Mouse (Mus musculus) T-helper 2 cell (primary cell): Measurements from ENCODE around the gene Trim2.

Source experiments
- in situ Hi-C: fragments of 300-600 bp; cut with MboI, MseI; formaldehyde crosslinking; loops from one replicate; pipeline ENCODE4 v1.15.1; 2025; ENCODE audit warnings: high pct_unique_total_duplicates

The Trim2 gene

DNA sequence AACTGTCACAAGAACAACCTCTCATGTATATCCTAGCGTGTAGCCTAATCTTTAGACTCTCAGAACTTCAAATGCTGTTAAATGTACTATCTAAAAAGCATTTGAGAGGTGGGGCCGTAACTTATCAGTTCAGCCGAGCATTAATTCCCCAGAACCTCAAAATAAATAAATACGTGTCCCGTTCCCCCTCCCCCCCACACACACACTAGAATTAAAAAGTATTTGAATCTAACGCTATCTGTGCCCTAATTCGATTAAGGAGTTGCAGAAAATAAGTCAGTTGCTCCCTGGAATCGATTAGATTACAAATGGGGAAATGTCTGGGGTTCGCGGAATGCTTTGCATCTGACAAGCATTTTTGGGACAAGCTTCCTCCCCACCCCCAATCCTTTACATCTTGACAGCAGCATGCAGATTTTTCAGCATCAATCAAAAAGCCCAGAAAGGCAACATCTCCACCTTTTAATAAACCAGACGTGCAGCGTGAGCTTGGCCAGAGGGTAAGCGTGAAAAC, 48.1 kb downstream of the Trim2 start:
- in situ Hi-C loops = no loop called here

DNA sequence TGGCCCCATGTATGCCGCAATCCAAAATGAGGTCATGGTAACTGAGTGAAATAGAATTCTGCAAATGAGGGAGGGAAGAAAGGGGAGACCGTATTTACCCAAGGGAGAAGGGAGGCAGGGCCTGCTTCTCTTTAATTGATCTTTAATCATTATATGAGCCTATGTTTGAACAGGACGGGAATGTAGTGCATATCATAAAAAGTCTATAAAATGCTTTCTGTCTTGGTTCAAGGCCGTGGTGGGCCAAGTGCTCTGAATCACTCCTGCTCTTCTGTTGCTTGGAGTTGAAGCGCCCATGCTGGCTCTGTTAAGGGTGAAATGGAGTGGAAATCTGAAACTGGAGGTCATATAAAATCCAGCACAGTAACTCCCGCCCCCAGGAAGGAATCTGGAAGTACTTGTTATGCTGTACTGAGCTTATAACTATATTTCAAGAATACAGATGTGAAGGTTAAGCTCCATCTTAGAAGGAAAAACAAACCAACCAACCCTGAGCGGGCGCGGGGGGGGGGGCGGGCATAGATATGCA, 48.6 kb downstream of the Trim2 start:
- in situ Hi-C loops = no loop called here

DNA sequence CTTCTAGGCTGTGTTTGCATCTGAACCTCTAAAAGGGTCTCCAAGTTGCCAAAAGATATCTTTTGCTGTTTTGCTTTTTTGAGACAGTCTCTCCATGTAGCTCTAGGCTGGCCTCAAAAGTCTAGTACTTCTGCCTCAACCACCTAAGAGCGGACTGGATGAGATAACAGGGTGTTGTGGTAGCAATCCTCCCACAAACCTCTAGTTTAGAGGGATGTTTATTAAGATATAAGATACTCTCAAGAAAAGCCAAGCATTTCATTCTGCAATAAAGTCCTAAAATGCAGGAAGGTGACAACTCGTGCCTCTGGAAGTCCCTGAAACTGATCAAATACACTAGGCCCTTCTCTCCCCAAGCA, 52.2 kb downstream of the Trim2 start:
- in situ Hi-C loops = no loop called here

DNA sequence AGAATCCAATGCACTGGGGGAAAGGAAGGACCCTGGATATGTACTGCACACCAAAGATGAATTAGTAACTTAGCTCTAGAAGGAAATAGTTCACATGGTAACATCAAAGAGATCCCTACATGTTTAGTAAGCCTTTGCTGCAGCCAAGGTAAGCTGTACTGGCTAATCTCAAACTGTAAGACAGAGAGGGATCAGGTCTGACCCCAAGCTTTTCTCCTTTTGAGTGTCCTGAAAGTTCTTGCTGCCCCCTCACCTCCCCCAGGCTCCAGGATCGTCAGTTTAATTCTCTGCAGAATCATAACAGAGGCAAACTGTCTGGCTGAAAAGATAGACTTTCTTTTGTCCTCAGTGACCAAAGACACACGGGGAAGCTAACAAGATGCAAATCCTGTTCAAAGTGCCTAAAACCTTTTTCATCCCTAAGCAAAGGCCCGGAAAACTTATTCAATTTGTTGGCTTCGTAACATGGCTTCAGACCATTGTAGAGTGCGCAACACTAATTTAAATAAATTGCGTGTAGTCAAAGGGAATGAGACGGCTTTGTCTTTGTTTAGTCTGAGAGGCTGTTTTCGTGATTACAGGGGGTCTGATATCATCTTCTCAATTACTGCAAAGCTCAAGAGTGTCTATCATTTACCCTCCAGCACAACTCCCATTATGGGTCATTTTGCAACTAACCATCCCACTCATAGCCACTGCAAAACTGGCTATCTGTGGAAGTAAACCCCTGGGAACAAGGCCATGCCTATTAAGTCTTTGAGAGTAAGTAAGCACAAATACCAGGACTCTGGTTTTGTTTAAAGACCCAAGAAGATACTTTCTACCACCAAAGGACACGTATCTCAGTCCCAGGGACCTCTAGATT, 52.8 kb downstream of the Trim2 start:
- in situ Hi-C loops = no loop called here

DNA sequence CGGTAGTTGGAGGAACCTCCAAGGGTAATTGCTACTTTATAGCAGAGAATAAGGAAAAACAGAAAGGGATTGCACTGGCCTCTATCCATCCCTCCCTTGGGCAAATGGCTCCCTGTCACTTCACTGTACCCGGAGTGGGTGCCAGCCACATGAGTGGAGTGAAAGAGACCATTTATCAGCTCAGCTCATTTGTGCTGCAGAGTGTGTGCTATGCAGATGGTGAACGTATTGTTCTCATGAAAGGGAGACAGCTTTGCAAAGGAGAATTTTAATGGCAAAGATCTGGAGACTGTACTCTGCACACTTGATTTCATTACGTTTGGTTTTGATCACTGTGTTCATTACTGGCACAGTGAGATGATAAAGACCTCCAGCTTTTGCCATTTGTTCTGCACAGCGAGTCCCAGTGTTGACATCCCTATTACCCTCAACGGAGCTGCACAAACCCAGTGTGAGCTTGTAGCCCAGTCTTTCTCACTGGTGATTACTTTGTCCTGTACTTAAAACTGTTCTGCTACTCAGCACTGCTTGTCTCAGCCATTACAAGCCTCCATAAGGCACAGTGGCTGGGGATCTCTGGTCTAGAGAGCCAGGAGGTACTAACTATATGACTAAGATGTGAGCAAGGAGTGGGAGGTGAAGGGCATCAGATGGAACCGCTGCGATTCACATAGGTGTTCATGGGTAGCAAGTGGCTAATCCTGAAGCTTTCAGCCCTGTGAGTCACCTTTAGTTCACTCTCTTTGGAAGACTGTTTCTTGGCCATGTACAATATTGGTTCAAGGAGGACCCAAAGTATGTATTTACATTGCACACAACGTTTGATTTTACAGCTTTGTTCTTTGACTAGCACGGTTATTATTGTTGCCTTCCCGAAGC, 53.7 kb downstream of the Trim2 start:
- in situ Hi-C loops = no loop called here

DNA sequence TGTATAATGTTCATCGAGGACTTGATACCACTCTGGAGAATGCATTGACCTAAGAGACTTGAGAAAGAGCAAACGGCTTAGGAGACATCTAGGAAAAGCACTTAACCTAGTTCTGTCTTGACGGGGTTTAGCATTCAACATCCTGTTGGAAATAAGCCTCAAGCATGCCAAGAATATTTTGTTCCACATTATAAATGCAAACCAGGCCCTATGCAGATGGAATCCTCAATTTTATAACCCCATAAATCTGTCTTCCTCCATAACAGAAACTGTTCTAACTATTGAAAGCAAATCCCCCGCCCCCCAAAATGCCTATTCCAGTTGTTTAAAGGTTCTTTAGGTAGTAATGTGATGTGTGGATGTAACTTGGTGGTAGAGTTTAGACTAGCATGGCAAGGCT, 55.0 kb downstream of the Trim2 start:
- in situ Hi-C loops = no loop called here

DNA sequence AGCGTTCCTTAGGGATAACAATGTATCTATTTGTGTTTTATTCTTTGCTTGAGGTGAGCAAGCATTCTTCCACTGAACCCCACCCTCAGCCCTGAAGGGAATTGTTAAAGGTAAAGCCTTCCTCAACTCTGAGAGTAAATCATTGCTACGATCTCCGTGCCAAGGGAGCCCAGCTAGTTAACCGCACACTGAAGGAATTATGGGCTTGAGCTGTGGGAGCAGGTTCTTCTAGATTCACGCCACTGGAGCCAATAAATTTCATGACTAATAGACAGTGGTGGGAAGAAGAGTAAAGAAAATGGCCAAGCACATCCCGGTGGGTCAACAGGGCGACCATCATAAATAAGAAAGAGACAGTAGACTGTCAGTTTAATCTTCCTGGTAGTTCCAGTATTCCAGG, 56.4 kb downstream of the Trim2 start:
- in situ Hi-C loops = no loop called here

DNA sequence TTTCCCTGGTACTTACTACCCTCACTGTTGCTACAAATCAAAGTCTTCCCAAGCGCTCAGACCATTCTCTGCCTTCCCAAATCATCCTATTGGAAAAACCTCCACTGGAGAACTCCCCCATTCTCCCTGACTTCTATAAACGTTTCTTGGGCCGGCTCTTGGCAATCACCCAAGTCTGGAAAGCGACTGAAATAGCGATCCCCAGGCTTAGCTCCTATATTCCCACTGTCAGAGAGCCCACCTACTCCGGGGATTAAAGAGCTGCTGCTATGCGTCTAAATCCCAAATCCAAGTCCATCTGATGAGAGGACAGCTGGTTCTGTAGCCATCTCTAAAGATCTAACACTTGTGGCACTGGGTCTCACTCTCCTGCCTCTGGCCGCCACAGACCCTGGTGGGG, 58.9 kb downstream of the Trim2 start:
- in situ Hi-C loops = no loop called here

DNA sequence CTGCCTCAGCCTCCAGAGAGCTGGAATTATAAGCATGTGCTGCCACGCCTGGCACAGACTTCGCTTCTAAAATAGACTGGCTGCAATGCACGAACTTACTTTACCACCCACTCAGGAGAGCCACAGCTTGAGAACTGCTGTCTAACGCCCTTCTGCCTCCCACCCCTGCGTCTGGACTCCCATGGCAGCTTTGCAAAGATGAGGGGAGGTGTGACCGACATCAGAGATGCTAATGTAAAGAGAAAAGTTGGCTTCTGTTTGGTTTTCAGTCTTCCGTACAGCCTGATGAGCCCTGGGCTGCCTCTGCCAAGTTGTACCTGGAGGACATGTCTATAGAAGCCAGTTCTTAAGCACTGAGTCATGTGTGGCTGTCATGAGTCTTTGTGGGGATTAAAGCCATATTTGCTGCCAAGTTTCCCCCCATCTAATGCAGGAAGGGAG, 60.2 kb downstream of the Trim2 start:
- in situ Hi-C loops = no loop called here

DNA sequence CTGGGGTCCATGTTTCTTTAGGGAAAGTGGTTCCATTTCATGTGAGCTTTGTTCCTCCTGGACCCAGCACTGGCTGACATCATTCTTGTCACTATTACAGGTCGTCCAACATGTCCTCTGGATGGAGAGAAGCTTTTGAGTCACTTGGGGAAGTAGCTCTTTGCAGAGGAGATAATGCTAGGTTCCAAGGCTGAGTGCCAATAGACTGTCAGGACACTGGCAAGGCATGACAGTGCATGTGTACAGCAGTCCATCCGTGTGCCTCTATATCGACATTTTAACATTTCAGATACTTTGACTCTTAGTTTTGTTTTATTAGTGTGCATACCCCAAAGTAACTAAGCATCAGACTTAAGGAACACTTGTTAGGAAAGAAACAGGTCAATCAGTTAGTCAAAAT, 63.6 kb downstream of the Trim2 start:
- in situ Hi-C loops = no loop called here

DNA sequence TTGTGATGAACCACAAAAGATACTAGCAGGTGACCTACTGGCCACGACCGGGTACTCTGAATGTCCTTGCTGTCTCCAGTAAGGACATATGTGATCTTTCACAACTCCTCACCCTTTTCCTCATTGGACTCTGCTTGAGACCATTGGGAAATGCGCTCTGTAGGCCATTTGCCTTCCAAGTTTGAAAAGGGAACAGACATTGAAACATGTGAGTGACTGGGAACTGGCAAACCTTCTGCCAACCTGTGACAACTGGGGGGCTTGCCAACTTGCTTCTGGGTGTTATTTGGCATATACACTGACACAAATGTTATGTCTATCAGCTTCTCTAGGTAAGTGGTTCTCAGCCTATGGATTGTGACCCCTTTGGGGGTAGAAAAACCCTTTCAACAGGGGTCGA, 64.2 kb downstream of the Trim2 start:
- in situ Hi-C loops = no loop called here

DNA sequence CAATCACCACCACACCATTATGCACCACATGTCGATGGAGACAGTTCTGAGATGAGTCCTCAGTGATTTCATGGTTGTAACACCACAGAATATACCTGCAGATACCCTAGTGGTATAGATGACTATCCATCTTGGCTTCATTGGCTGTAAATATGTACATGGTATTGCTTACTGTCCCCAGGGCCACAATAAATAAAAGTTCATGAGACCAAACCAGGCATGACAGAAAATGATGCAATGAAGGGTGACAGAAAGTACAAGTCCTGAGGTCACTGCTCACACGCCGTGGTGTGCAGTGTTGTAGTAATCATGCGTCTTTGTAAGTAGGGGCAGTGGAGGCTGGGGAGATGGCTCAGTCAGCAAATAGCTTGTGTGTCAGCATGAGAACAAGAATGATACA, 65.6 kb downstream of the Trim2 start:
- in situ Hi-C loops = no loop called here

DNA sequence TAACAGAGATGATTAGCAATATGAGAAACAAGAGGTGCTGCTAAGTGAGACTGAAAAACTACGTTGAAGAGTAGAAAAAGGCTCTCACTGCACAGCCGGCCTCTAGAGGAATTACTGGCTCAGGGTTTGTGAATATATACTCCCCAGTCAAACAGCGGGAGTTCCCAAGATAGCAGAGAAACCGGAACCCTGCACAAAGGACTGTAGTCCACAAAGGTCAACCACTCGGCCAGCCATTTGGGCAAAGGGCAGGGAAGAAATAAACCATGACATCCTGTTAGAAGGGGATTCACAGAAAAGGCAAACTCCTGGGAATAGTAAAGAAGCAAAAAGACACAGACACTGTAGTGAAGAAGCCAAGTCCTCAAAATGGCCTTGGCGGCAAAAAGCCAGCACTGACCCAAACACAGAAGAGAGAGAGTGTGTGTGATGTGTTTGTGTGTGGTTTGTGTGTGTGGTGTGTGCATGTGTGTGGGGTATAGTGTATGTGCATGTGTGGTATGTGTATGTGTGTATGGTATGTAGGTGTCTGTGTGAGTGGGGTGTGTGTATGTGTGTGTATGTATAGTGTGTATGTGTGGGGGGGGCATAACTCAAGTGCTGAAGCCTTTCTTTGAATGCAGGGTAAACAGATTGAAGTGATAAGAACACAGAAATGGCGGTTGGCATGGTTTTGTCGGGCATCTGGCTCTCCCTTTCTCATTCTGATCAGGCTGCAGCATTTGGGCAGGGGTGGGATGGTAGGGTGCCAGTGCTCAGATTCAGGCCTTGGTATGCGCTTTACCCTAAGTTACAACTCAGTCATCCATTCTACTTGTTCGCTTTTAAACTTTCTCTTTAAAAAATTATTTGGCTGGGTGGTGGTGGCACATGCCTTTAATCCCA, 71.0 kb downstream of the Trim2 start:
- in situ Hi-C loops = no loop called here

DNA sequence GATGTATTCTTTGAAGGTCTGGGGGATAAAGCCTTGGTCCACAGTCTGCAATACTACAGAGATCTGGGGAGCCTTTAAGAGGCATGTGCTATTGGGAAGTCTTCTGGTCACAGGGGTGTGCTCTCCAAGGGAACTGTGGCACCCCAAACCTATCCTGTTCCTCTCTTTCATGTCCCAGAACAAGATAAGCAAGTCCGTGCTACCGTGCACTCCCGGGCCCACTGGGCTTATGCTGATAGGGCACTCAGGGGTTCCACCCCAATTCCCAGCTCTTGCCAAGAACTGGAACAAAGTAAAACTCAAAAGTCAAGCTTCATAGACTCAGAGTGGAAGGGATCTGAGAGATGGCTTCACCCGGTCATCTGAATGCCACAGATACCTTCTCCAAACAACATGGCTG, 72.1 kb downstream of the Trim2 start:
- in situ Hi-C loops = no loop called here

DNA sequence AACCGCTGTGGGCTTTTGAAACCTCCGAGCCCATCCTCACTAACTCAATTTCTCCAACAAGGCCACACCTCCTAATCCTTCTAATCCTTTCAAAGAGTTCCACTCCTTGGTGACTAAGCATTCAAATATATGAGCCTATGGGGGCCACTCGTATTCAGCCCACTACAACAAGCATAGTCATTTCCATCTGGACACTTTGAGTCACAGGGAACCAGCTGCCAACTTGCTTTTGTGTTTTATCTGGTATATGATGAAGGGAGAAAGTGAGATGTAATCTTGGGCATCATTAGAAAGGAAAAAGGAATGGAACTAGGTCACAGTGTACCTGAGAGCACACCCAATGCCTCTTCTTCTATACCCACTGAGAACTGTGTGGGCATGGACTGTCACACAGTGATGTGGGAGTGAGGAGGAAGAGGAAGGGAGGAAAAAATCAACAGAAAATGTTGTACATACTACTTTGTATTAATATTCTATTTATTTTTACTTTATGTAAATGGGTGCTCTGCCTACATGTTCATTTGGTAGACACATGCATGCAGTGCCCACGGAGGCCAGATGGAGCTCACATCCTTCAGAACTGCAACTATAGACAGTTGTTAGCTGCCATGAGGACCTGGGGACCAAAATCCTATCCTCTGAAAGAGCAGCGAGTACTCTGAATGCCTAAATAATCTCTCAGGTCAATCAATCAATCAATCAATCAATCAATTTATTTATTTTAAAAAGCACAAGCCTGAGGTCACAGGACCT, 72.8 kb downstream of the Trim2 start:
- in situ Hi-C loops = no loop called here

DNA sequence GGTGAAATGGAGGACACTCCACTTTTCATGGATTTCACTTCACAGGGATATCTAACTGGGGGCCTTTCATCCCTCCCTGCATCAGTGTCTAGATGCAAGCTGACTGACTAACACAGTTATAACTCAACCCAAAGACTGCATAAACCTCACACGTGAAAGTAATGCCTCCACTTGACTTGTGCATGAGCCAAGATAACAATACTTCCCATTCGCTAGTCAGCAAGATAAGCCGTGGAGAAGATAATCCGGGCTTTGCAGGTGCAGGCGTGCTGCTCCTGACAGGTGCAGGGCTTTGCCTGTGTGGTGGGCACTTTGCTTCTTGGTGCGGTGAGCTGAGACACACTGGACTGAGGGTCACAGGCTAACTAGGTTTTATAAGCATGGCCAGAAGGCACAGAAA, 74.4 kb downstream of the Trim2 start:
- in situ Hi-C loops = no loop called here

DNA sequence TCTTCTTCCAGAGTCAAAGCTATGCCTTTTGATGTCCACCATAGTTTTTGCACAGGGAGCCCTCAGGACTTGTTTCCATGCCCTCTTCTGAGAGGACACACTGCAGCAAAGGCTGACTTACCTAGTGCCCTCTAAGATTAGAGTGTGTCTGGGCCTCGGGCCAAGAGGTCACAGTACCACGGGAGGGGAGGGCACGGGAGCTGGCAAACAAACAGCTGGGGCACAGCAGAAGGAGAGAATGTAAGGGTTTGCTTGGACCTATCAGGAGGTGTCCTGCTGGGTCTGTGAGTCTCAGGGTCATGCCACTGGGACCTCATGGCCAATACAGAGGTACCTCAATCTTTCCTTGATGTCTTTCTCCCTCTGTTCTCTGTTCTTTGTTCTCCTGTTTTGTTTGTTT, 75.7 kb downstream of the Trim2 start:
- in situ Hi-C loops = no loop called here

DNA sequence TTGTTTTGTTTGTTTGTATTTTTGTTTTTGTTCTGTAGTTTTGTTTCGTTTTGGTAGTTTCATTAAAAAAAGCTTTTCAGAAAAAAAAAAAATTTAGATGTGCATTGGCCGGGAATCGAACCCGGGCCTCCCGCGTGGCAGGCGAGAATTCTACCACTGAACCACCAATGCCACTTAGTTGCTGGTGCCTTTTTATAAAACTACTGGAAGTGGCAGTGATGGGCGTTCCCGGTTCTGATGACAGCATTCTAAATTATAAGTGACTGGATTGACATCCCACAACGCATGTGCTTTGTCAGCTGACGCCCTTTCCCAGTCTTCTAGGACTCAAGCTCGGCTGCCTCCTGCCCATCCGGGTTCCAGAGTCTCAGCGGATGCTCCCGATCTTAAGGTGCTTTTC, 77.8 kb downstream of the Trim2 start:
- in situ Hi-C loops = no loop called here

DNA sequence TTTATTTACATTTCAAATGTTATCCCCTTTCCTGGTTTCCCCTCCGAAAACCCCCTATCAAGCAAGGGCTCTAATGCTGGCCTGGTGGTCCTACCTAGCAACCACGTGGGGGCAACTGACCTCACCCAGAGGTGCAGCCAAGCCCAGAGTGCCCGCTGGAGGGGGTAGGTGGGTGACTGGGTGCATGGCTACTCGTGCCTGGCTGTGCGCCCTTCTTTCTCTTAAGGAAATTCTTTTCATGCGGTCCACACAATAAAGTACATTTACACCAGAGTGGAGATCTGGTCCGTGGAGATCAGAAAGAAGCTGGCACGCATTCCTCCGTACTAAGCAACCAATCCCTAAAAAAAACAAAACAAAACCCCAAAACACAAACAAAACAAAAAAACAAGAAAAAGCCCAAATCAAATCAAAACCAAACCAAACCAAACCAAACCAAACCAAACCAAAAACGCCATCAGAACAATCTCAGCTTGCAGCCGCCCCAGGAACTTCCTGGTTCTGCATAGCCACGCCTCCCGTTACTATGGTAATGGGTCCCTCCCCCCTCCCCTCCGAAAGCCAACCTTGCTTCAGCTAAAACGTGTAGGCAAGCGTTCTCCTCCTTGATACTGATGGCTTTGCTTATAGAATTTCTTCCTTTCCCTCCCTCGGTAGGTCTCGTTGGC, 78.3 kb downstream of the Trim2 start:
- in situ Hi-C loops = no loop called here

DNA sequence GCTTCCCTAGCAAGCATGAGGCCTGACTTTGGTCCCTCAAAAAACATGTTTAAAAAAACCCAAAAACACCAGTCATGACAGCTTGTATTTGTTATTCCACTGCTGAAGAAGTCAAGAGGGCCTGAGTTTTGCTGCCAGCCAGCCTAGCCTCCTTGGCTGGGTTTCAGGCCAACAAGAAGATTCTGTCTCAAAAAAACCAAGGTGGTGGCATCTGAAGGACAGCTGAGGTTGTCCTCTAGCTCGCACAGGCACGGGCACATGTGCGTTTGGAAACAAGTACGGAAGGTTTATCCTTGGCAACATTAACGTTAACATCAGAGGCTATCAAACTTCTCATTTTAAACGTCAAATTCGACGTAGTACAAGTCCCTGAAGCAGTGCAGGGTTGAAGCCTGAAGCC, 79.0 kb downstream of the Trim2 start:
- in situ Hi-C loops = no loop called here
